Mouse (Mus musculus) left cerebral cortex, adult 11 months (tissue): ENCODE data around the gene Nat10.
A peak's percentile ranks its signal among the peaks of the same experiment; 100 is the strongest.

ENCODE experiments used
- DNase-seq: peaks from one replicate; pipeline ENCODE4 v3.0.0; 2022; ENCODE audit warnings: low spot score

Gene Nat10

DNA sequence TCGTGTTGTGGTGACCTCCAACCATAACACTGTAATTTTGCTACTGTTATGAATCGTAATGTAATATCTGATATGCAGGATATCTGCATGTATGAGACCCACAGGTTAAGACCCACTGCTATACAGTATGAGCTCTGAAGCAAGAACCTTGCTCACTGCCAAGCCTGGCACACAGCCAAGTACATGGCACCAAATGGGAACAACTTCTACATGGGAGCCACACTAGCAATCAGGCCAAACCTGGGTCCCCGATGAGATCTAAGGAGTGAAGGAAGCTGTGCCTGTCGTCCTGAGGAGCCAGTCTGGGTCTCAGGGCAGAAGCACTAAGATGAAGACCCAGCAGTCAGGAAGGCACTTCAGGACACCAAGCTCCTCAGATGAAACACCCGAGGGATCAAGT is 15.6 kb downstream of the Nat10 start:
- no peak for DNase-seq

GRCm38 (mm10) chr2:103743988-103744387 is 17.1 kb downstream of the Nat10 start:
- DNase-seq, result peak; percentile 36

DNA sequence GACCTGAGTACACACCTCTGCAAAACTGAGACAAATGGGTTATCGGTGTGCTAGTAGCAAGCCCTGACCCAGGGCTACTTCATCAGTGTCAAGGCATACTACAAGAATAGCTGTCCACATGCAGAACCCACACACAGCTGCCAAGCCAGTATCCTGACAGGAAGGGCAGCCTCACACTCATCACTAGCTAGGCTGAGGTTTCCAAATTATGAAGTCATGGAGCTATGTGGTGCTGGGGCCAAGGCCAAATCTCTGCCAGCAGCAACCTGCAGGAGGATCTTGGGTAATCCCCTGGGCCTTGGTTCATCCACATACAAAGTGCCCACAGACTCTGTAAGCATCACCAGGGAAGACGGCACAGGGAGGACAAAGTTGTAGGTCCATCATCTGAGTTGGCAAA is 17.5 kb downstream of the Nat10 start:
- DNase-seq, result no peak

GRCm38 (mm10) chr2:103742821-103743220 is 18.2 kb downstream of the Nat10 start:
- no peak for DNase-seq

- no peak for DNase-seq
These were observed 29.6 kb downstream of the Nat10 start for GRCm38 (mm10) chr2:103731423-103731822.

DNA sequence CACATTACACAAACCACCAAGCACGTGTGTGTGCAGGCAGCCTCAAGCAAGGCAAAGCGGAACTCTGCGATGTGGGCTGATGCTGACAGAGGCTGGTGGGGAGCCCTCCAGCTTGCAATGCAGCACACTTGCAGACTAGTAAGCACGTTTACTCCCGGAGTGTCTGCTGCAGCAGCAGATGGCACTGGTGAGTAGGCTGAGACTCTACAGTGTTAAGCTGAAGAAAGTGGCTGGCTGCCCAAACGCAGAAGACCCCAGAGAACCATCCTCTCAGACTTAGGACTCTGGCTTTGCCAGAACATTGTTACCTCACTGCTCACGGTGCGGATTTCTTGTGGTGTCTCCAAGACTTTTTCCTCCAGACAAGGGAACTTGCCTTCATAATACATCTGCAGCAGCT is 30.1 kb downstream of the Nat10 start:
- peak; percentile 67 for DNase-seq

DNA sequence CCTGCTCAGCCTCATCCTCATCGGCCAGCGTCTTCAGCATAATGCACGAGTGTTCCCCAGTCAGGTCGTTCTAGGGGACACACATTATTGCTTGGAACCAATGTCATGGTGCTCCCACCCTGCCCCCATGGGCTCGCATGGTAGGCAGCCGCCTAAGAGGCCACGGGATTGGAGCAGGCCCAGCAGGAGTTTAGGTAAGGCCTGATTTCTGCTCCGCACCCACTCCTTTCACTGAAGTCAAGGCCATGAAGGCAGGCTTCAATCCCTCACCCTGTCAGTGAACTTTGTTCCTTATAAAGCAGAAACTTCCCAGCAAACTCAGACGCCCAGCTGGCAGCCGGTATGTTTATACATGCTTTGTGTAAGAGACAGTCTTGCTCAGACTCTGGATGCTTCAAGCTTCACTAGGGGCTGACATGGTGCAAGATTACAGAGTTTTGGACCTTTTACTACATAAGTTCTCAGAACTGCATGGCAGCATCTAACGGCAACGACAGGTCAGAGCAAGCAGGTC is 33.0 kb downstream of the Nat10 start:
- no peak for DNase-seq

GRCm38 (mm10) chr2:103724521-103724920 is 36.5 kb downstream of the Nat10 start:
- no peak for DNase-seq

GRCm38 (mm10) chr2:103719292-103719646 is 41.8 kb downstream of the Nat10 start:
- DNase-seq, result no peak

GRCm38 (mm10) chr2:103718594-103719291 is 42.3 kb downstream of the Nat10 start:
- peak; percentile 27 for DNase-seq

DNA sequence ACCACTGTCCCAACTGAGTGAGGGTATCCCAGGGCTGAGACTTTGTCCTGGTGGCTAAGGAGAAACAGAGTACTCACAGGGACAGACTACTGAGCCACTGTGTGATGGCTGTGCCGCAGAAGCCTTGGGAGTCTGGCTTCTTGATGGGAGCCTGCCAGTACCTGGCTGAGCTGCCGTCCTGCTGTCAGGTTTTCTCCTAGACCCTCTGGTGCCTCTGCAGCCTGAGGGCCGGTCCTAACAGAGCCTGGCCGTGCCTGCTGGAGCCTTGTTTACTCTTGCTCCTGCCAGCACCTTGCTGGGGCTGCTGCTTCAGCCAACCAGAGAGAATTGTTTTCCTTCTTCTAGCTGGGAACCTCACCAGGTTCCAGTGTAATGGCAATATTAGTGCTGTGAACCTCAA is 46.7 kb downstream of the Nat10 start:
- DNase-seq, result no peak

DNA sequence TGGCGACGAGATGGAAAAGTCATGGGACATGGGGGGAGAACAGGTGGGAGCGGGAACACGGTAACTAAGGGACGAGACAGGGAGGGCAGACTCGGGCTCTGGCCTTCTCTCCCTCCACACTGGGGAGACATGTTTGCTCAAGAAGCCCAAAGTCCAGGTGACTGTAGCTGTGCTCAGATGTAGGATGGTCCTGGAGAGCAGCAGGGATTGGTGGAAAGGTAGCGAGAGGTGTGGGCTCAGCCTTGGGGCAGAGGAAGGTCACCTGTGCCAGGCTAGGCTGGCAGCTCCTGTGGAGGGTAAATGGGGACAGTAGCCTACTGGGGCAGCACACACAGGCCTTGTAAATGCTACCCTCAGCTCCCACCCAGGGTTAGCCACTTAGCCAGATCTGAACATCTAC is 47.2 kb downstream of the Nat10 start:
- DNase-seq, result no peak

- no peak for DNase-seq
These were observed 50.2 kb downstream of the Nat10 start for GRCm38 (mm10) chr2:103710849-103711248.

GRCm38 (mm10) chr2:103707056-103707776 is 53.9 kb downstream of the Nat10 start:
- DNase-seq, result no peak

GRCm38 (mm10) chr2:103706226-103706625 is 54.8 kb downstream of the Nat10 start:
- DNase-seq, result peak; percentile 61

DNA sequence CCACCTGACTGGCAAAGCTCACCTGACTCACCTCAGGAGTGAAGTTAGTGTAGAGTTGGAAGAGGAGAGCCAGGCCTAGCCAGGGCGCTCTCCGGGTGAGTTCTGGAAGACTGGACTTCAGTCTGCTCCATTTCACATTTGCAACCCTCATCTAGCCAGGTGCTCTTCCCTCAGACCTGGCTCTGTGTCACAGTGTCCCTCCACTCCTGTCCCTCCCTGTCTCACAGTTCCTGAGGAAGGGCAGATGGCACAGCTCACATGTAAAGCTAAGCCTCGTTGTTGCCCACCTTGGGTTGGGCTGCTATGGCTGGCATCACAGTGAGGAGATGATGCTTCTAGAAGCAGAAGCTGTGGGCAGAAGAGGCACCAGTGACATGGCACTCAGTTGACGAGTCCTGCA is 55.2 kb downstream of the Nat10 start:
- DNase-seq, result no peak

GRCm38 (mm10) chr2:103703865-103704264 is 57.2 kb downstream of the Nat10 start:
- no peak for DNase-seq

DNA sequence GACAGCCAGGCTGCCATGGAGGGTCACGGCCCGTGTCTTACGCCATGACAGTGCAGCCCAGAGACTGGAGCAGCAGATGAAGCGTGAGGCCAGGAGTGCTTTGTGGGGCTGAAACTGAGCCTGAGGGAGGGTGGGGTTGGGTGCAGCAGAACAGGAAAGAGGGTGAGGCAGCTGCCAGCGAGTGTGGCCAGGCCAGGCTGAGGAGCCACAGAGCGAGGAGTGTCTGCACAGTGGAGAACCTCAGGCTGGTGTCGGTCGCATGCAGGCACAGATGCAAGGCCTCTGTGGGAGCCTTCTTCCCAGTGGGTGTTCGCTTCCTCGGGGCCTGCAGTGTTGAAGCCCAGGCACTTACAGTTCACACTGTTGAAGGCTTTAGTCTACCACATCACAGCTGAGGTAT is 57.7 kb downstream of the Nat10 start:
- no peak for DNase-seq

- no peak for DNase-seq
These were observed 60.6 kb downstream of the Nat10 start for GRCm38 (mm10) chr2:103700514-103700913.

GRCm38 (mm10) chr2:103696177-103696576 is 64.9 kb downstream of the Nat10 start:
- DNase-seq, result no peak

- DNase-seq, result no peak
These were observed 66.1 kb downstream of the Nat10 start for GRCm38 (mm10) chr2:103694777-103695563.

GRCm38 (mm10) chr2:103692810-103693209 is 68.3 kb downstream of the Nat10 start:
- no peak for DNase-seq

GRCm38 (mm10) chr2:103691278-103691677 is 69.8 kb downstream of the Nat10 start:
- no peak for DNase-seq
